Mouse (Mus musculus) retina, postnatal 1 day (tissue): ENCODE measurements around the gene Gjb3.

ENCODE experiments used
- DNase-seq: peaks from one replicate; pipeline ENCODE4 v3.0.0-alpha.2; 2012

Gjb3 gene

GRCm38 (mm10) chr4:127334870-127335504, 4.3 kb upstream of the Gjb3 start:
- no peak for DNase-seq

GRCm38 (mm10) chr4:127331171-127331570, 527 bp upstream of the Gjb3 start:
- peak; percentile 29 for DNase-seq

- DNase-seq = no peak
Observed at GRCm38 (mm10) chr4:127329751-127330150, 893 bp downstream of the Gjb3 start.

GRCm38 (mm10) chr4:127329046-127329445, 1.6 kb downstream of the Gjb3 start:
- peak; percentile 38 for DNase-seq

GRCm38 (mm10) chr4:127328378-127328777, 2.3 kb downstream of the Gjb3 start:
- no peak for DNase-seq

GRCm38 (mm10) chr4:127327749-127328148, 2.9 kb downstream of the Gjb3 start:
- no peak for DNase-seq

- DNase-seq = no peak
Observed at GRCm38 (mm10) chr4:127327258-127327657, 3.4 kb downstream of the Gjb3 start.

- no peak for DNase-seq
Observed at GRCm38 (mm10) chr4:127325276-127325675, 5.4 kb downstream of the Gjb3 start.

- peak; percentile 91 for DNase-seq
Observed at GRCm38 (mm10) chr4:127324759-127325158, 5.9 kb downstream of the Gjb3 start.

GRCm38 (mm10) chr4:127324296-127324695, 6.3 kb downstream of the Gjb3 start:
- DNase-seq = no peak

- no peak for DNase-seq
Observed at GRCm38 (mm10) chr4:127323651-127324050, 7.0 kb downstream of the Gjb3 start.

- DNase-seq = peak; percentile 88
Observed at GRCm38 (mm10) chr4:127319613-127320012, 11.0 kb downstream of the Gjb3 start.

GRCm38 (mm10) chr4:127317143-127317542, 13.5 kb downstream of the Gjb3 start:
- DNase-seq = no peak

- no peak for DNase-seq
Observed at GRCm38 (mm10) chr4:127315753-127316152, 14.9 kb downstream of the Gjb3 start.

- no peak for DNase-seq
Observed at GRCm38 (mm10) chr4:127314585-127314984, 16.1 kb downstream of the Gjb3 start.

GRCm38 (mm10) chr4:127313861-127314260, 16.8 kb downstream of the Gjb3 start, which contains the start of gene Gja4:
TSS of gene Gja4 (minus strand) at chr4:127314039.
- DNase-seq = peak; percentile 89

- no peak for DNase-seq
Observed at GRCm38 (mm10) chr4:127312349-127312748, 18.3 kb downstream of the Gjb3 start.

GRCm38 (mm10) chr4:127311561-127311960, 19.1 kb downstream of the Gjb3 start:
- DNase-seq = no peak

- DNase-seq = no peak
Observed at GRCm38 (mm10) chr4:127306915-127307314, 23.7 kb downstream of the Gjb3 start.

GRCm38 (mm10) chr4:127303796-127304195, 26.8 kb downstream of the Gjb3 start:
- no peak for DNase-seq

- peak; percentile 33 for DNase-seq
Observed at GRCm38 (mm10) chr4:127300503-127300902, 30.1 kb downstream of the Gjb3 start.

- no peak for DNase-seq
Observed at GRCm38 (mm10) chr4:127292631-127293030, 38.0 kb downstream of the Gjb3 start.

- DNase-seq = no peak
Observed at GRCm38 (mm10) chr4:127289039-127289548, 41.5 kb downstream of the Gjb3 start.

- DNase-seq = no peak
Observed at GRCm38 (mm10) chr4:127286907-127287306, 43.7 kb downstream of the Gjb3 start.

GRCm38 (mm10) chr4:127279241-127279640, 51.4 kb downstream of the Gjb3 start:
- DNase-seq = no peak
